Mouse (Mus musculus) G1E (cell line): ENCODE results near the gene Sav1. TPM values are rescaled to one million over a fixed set of nuclear protein-coding genes. Genes with fewer than 3 reads are reported as not detected.

Experiments used
- ATAC-seq: 2 replicates; pipeline ENCODE4 v1.8.0; 2016; ENCODE audit warnings: mild to moderate bottlenecking; ENCODE audit not compliant: insufficient number of reproducible peaks, poor library complexity, low FRiP score, severe bottlenecking; ENCODE audit errors: extremely low read depth
- DNase-seq: peaks from one replicate; pipeline ENCODE4 v3.0.0; 2012; ENCODE audit warnings: low spot score
- H3K27me3 ChIP-seq: 2 replicates; pipeline ENCODE4 v1.6.1; 2012; ENCODE audit warnings: mild to moderate bottlenecking, low read length, inconsistent platforms; ENCODE audit not compliant: insufficient read depth
- H3K36me3 ChIP-seq: replicated peaks from 2 replicates; pipeline ENCODE3; 2012; ENCODE audit warnings: mild to moderate bottlenecking, inconsistent platforms
- H3K4me1 ChIP-seq: 2 replicates; pipeline ENCODE4 v1.6.1; 2012; ENCODE audit warnings: low read depth, low read length, inconsistent platforms, mixed read lengths; ENCODE audit not compliant: insufficient read depth
- H3K4me3 ChIP-seq: 2 replicates; pipeline ENCODE4 v1.5.1; 2012; ENCODE audit warnings: low read depth, mild to moderate bottlenecking, inconsistent platforms, low read length, moderate library complexity, mixed read lengths
- H3K9me3 ChIP-seq: replicated peaks from 2 replicates; pipeline ENCODE4 v1.6.1; 2012; ENCODE audit warnings: inconsistent platforms
- CTCF ChIP-seq: IDR thresholded peaks from 2 replicates; pipeline ENCODE4 v1.5.1; 2012; ENCODE audit warnings: low read depth, low read length, inconsistent platforms, mixed read lengths
- GATA1 ChIP-seq: IDR thresholded peaks from 2 replicates; pipeline ENCODE4 v1.6.1; 2012; ENCODE audit warnings: borderline replicate concordance, low read length, inconsistent platforms, mixed read lengths
- GATA2 ChIP-seq: IDR thresholded peaks from 2 replicates; pipeline ENCODE4 v1.6.1; 2012; ENCODE audit warnings: low read depth, low read length, inconsistent platforms, borderline replicate concordance
- POLR2AphosphoS5 ChIP-seq: IDR thresholded peaks from 2 replicates; pipeline ENCODE4 v1.6.1; 2012; ENCODE audit warnings: low read depth, low read length, inconsistent platforms; ENCODE audit not compliant: insufficient replicate concordance
- TAL1 ChIP-seq: conservative IDR thresholded peaks from 2 replicates; pipeline ENCODE4 v1.6.1; 2012; ENCODE audit warnings: low read depth, low read length, inconsistent platforms, mixed read lengths
- polyA plus RNA-seq: library from polyadenylated mRNA; stranded (reverse); fragments of >175 nt; gene quantifications from 2 replicates; pipeline ENCODE4 v1.2.3, GENCODE M21; 2012
- total RNA-seq, 2 experiments: library from RNA; stranded (forward) in 1 of 2; stranded (reverse) in 1 of 2; fragments of 200-1000 nt in 1 of 2; fragments of >200 nt in 1 of 2; fragmentation: Nextera tagmentation in 1 of 2; gene quantifications; 2 replicates each; pipeline ENCODE4 v1.2.3; 2014 to 2017

The Sav1 gene
- total and polyA plus RNA-seq, 3 experiments: 26.7 to 138 (median 79.9) TPM

DNA sequence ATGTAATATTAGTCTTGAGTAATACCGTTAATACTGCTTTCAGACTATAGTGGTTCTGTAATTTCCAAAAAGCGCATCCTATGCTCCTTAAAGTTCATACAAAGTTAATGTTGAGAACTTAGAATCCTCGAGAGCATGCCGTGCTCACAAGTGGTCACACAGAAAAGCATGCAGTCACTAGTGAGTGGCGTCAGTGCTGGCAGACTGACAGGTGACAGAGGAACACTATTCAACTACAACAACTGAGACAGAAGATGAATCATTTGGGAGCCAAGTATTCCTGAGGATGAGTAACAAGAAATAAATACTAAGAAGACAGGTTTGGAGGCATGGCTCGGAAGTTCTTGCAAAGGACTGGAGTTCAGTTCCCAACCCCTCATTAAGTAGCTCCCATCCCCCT lies 19.7 kb downstream of the Sav1 start:
- TF ChIP-seq CTCF (no peak), POLR2AphosphoS5 (no peak), GATA2 (no peak), GATA1 (no peak), TAL1 (no peak)
- DNase-seq: no peak
- no peaks in the 10 kb centered on the region for H3K27me3 ChIP-seq
- no peak for ATAC-seq
- peaks cover 51% of the 10 kb centered on the region for H3K4me1 ChIP-seq
- H3K36me3 ChIP-seq: peaks cover 89% of the 10 kb centered on the region
- no peak overlapping the region for H3K4me3 ChIP-seq
- H3K9me3 ChIP-seq: no peaks in the 10 kb centered on the region

DNA sequence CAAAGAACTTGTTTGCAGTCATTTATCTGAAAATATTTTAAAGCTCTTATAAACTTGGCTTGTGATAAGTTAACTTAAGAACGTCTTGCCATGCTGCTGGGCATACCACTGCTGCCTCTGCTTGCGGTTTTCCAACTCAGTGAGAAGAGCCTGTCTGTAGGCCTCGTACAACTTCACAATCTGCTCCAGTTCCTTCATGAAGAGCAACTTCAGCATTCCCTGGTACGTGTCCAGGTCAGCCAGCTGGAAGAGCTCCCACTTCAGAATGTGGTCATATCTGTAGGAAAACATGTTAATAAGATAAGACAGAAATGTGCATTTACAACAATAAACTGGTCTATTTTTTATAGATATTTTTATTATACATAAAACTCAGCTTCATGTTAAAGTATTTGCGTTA lies 20.7 kb downstream of the Sav1 start:
- Histone ChIP-seq H3K4me1 (peaks cover 42% of the 10 kb centered on the region), H3K27me3 (no peaks in the 10 kb centered on the region), H3K4me3 (no peak overlapping the region), H3K36me3 (peaks cover 90% of the 10 kb centered on the region), H3K9me3 (no peaks in the 10 kb centered on the region)
- ATAC-seq: no peak
- no peak for DNase-seq
- TF ChIP-seq TAL1 (no peak), POLR2AphosphoS5 (no peak), GATA1 (no peak), CTCF (no peak), GATA2 (no peak)

DNA sequence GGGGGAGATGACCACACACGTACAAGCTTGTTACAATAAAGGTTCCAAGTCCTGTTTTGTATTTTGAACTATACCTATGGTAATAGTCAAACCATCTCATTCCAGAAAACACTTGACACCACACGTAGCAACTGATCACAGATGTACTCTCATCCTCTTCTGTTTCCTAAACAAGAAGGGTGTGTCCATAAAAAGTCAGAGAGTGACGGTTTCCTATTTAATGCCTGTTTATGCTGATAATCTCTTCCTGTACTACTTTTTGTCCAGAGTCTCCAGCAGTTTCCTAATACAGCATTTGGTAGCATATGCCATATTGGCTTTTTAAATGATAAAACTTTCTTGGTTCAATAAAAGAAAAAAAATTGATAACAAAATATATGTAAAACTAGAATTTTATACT lies 21.2 kb downstream of the Sav1 start:
- H3K9me3 ChIP-seq: no peaks in the 10 kb centered on the region
- H3K36me3 ChIP-seq: peaks cover 89% of the 10 kb centered on the region
- no peak overlapping the region for H3K4me3 ChIP-seq
- DNase-seq: peak; percentile 21
- no peaks in the 10 kb centered on the region for H3K27me3 ChIP-seq
- no peak for TF ChIP-seq GATA1
- TF ChIP-seq CTCF: no peak
- no peak for TF ChIP-seq TAL1
- no peak for TF ChIP-seq POLR2AphosphoS5
- no peak for TF ChIP-seq GATA2
- peaks cover 39% of the 10 kb centered on the region for H3K4me1 ChIP-seq
- no peak for ATAC-seq

DNA sequence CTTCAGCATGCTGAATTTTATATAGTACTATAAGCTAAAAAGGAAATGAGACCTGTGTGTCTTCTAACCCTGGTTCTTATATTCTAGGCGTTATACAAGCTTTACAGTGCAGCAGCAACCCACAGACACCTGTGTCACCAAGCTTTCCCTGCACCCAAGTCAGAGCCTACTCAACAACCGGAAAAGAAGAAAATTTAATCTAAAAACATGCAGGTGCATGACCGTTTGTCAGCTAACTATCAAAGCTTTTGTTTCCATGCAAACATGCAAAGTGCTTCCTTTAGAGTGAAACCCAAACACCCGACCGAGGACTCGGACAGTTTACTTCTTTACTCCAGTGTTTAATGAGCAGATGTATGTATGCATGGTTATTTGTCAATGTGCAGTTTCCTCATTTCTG lies 23.7 kb downstream of the Sav1 start:
- Histone ChIP-seq H3K27me3 (no peaks in the 10 kb centered on the region), H3K4me3 (no peak overlapping the region), H3K9me3 (no peaks in the 10 kb centered on the region), H3K4me1 (peaks cover 20% of the 10 kb centered on the region), H3K36me3 (peaks cover 83% of the 10 kb centered on the region)
- ATAC-seq (no peak), DNase-seq (no peak)
- TF ChIP-seq POLR2AphosphoS5: no peak
- TF ChIP-seq CTCF: no peak
- TF ChIP-seq GATA1: no peak
- no peak for TF ChIP-seq TAL1
- no peak for TF ChIP-seq GATA2

DNA sequence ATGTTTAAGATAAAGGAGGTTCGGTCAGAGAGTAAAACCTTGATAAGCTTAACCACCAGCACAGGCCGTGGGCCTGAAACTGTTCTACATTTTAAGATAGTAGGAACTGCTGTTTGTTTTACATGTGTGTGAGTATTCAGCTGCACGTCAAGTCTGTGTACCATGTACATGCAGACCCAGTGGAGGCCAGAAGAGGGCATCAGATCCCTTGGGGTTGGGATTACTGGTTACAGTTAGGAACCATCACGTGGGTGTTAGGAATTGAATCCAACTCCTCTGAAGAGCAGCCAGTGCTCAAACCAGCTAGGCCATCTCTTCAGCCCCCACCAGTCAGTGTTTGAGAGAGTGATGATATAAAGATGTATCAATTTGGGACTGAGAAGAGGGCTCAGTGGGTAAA lies 24.3 kb downstream of the Sav1 start:
- H3K36me3 ChIP-seq: peaks cover 79% of the 10 kb centered on the region
- ATAC-seq: peak; percentile 52

DNA sequence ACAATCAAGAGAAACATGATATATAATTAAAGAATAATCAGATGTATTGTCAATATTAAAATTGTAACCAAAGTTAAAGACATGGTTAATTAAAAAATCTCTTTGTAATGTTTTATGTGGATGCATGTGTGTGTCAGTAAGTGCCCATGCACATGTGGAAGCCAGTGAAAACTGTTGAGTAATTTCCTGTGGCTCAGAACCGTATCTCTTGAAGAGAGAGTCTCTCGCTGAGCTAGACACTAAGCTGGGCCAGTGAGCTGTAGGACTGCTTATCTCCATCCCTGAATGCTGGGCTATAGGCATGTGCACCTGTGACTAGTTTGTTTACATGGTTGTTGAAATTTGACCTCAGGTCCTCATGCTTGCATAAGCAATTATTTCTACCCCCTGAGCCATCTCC lies 29.4 kb downstream of the Sav1 start:
- TF ChIP-seq GATA1 (no peak), TAL1 (no peak), GATA2 (no peak), POLR2AphosphoS5 (no peak), CTCF (no peak)
- DNase-seq (no peak), ATAC-seq (no peak)
- Histone ChIP-seq H3K27me3 (no peaks in the 10 kb centered on the region), H3K4me3 (no peak overlapping the region), H3K36me3 (peaks cover 38% of the 10 kb centered on the region), H3K9me3 (no peaks in the 10 kb centered on the region), H3K4me1 (no peaks in the 10 kb centered on the region; the same call in 1 of the 2 replicates)

More for the DNA sequence above, 24.3 kb downstream of the Sav1 start:
- H3K27me3 ChIP-seq: no peaks in the 10 kb centered on the region
- H3K4me1 ChIP-seq: peaks cover 18% of the 10 kb centered on the region
- DNase-seq: no peak
- TF ChIP-seq TAL1: no peak
- TF ChIP-seq GATA2: no peak
- TF ChIP-seq GATA1: no peak
- peak; percentile 52; the same call in 1 of the 2 replicates for TF ChIP-seq CTCF
- TF ChIP-seq POLR2AphosphoS5: no peak
- H3K9me3 ChIP-seq: no peaks in the 10 kb centered on the region
- no peak overlapping the region for H3K4me3 ChIP-seq

DNA sequence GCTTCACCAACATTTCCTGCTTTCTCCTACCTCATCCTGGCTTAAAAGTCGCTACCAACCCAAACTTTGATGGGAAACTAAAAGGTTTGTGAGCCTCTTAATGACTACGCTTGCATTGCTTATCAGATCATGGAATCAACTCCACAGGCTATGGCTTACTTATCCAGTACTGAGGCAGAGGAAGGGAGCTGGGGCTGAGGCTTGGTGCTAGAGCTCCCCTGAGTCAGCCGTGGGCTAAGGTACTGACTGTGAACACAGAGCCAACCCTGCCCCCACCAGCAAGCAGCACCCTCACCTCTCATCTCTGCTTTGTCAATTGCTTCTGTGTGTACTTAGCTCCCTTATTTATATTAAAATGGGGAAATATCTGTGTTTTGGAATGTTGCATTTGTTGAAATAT lies 39.3 kb downstream of the Sav1 start:
- H3K36me3 ChIP-seq: no peaks in the 10 kb centered on the region
- H3K9me3 ChIP-seq: no peaks in the 10 kb centered on the region
- no peak for ATAC-seq
- TF ChIP-seq GATA2 (no peak), CTCF (no peak), TAL1 (no peak), GATA1 (no peak)
- H3K27me3 ChIP-seq: peaks cover 2% of the 10 kb centered on the region; the same call in 1 of the 2 replicates
- H3K4me3 ChIP-seq: no peak overlapping the region
- DNase-seq: no peak
- H3K4me1 ChIP-seq: peaks cover 4% of the 10 kb centered on the region; the same call in 1 of the 2 replicates

DNA sequence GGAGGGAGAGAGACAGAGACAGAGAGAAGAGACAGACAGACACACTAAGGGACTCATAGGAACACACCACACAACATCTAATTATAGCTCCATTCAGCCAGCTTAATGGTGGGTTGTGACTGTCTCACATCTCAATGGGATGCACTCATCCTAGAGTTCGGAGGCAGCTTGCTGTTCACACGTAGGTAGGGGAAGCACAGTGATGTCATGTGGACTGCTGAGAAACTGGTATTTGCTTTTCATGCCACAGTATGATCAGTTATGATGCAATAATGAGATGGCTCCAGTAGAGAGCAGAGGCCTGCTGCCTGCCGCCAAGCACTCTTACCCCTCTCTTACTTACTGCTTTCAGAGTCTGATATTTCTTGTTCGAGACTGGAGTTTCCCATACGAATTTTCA lies 40.9 kb downstream of the Sav1 start:
- ATAC-seq (no peak), DNase-seq (no peak)
- peaks cover 2% of the 10 kb centered on the region; the same call in 1 of the 2 replicates for H3K27me3 ChIP-seq
- H3K36me3 ChIP-seq: no peaks in the 10 kb centered on the region
- no peak for TF ChIP-seq TAL1
- H3K4me3 ChIP-seq: no peak overlapping the region
- H3K4me1 ChIP-seq: peaks cover 4% of the 10 kb centered on the region; the same call in 1 of the 2 replicates
- H3K9me3 ChIP-seq: no peaks in the 10 kb centered on the region
